Mouse (Mus musculus) embryonic facial prominence, embryonic 11.5 days (tissue): Measurements from ENCODE around the gene Atg4d. TPM values are rescaled to one million over a fixed set of nuclear protein-coding genes. Genes with fewer than 3 reads are reported as not detected.
"Not testable (repeated sequence)": the region's sequence is repeated elsewhere in the genome, so short reads cannot be mapped to it uniquely, and the experiment has no call there.

Source experiments
- ATAC-seq: fragments of 200-750 bp; cut with Nextera tagmentation; replicated peaks from 2 replicates; pipeline ENCODE4 v1.8.0; 2017; ENCODE audit warnings: low read depth; ENCODE audit not compliant: insufficient number of reproducible peaks, low FRiP score, low TSS enrichment
- DNase-seq: peaks from one replicate; pipeline ENCODE4 v3.0.0-alpha.2; 2015; ENCODE audit warnings: low spot score
- H3K27ac ChIP-seq: fragments of 300-500 bp; sonication (generic); replicated peaks from 2 replicates; pipeline ENCODE4 v1.5.1; 2014; ENCODE audit warnings: mild to moderate bottlenecking, low read depth, low read length, control low read depth
- H3K27me3 ChIP-seq: fragments of 300-500 bp; sonication (generic); 2 replicates; pipeline ENCODE4 v1.6.1; 2014; ENCODE audit warnings: mild to moderate bottlenecking, low read length, moderate library complexity, mixed read lengths; ENCODE audit not compliant: control insufficient read depth, insufficient read depth
- H3K36me3 ChIP-seq: fragments of 300-500 bp; sonication (generic); replicated peaks from 2 replicates; pipeline ENCODE4 v1.6.1; 2014; ENCODE audit warnings: low read depth, mild to moderate bottlenecking, low read length, moderate library complexity, mixed read lengths; ENCODE audit not compliant: control insufficient read depth, insufficient read depth
- H3K4me1 ChIP-seq: fragments of 300-500 bp; sonication (generic); 2 replicates; pipeline ENCODE4 v1.6.1; 2014; ENCODE audit warnings: low read length, mixed read lengths; ENCODE audit not compliant: control insufficient read depth, insufficient read depth
- H3K4me2 ChIP-seq: fragments of 300-500 bp; sonication (generic); 2 replicates; pipeline ENCODE4 v1.6.1; 2014; ENCODE audit warnings: low read depth, mild to moderate bottlenecking, control low read depth, low read length, moderate library complexity
- H3K4me3 ChIP-seq: fragments of 300-500 bp; sonication (generic); 2 replicates; pipeline ENCODE4 v1.5.1; 2014; ENCODE audit warnings: low read depth, low read length, control low read depth
- H3K9ac ChIP-seq: fragments of 300-500 bp; sonication (generic); replicated peaks from 2 replicates; pipeline ENCODE4 v1.6.1; 2014; ENCODE audit warnings: mild to moderate bottlenecking, control low read depth, low read length
- H3K9me3 ChIP-seq: fragments of 300-500 bp; sonication (generic); replicated peaks from 2 replicates; pipeline ENCODE4 v1.6.1; 2016; ENCODE audit warnings: mild to moderate bottlenecking, low read length, inconsistent platforms, mixed read lengths; ENCODE audit not compliant: control insufficient read depth
- WGBS: fragments of 180-500 bp; shearing (Covaris S2); extraction: QIAGEN DNeasy Blood & Tissue Kit; methylation state at CpG from one replicate; pipeline ENCODE4 v1.1.7; 2014; 5-methylcytosine and 5-hydroxymethylcytosine counted together
- polyA plus RNA-seq: library from polyadenylated mRNA; unstranded; fragments of >200 nt; fragmentation: Nextera tagmentation; extraction: Ambion mirVana; gene quantifications from 2 replicates; pipeline ENCODE4 v1.2.1, GENCODE M21; 2014

Atg4d gene
- polyA plus RNA-seq, 1 experiment from 2014 or later: 28.5 TPM

DNA sequence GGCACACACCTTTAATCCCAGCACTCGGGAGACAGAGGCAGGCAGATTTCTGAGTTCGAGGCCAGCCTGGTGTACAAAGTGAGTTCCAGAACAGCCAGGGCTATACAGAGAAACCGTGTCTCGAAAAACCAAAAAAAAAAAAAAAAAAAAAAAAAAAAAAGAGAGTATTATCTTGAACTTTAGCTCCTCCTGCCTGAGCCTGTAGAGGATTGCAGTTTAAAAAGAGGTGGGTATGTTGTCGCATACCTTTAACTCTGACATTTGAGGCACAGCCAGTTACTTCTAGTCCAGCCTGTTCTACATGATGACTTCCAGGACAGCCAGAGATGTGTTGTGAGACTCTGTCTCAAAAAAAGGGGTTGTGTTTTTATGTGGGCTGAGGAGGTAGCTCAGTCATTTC is 4.5 kb downstream of the Atg4d start:
- H3K4me2 ChIP-seq, H3K4me1 ChIP-seq, H3K9me3 ChIP-seq, DNase-seq, H3K9ac ChIP-seq, H3K4me3 ChIP-seq, H3K27ac ChIP-seq, ATAC-seq, H3K27me3 ChIP-seq: not testable (repeated sequence)
- peaks cover 11% of the 10 kb centered on the region for H3K36me3 ChIP-seq
- 88% methylated on average over 5 of the region's 5 CpGs for WGBS

DNA sequence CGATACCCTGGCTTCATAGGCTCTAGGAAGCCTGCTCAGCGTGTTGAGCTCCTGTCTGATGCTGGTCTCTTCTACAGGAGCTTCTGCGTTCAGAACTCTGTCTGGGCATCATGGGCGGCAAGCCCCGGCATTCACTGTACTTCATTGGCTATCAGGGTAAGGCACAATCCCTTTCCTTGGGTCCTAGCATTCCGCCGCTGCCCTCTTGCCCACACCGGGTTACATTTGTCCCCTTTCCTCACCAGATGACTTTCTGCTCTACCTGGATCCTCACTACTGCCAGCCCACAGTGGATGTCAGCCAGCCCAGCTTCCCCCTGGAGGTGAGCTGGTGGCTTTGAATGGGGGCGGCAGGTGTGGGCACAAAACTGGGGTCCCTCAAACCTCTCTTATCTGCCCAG is 7.3 kb downstream of the Atg4d start:
- H3K4me3 ChIP-seq: no peak overlapping the region
- no peak overlapping the region for H3K4me2 ChIP-seq
- no peaks in the 10 kb centered on the region for H3K27me3 ChIP-seq
- no peaks in the 10 kb centered on the region for H3K4me1 ChIP-seq
- peaks cover 16% of the 10 kb centered on the region for H3K36me3 ChIP-seq
- no peak overlapping the region for H3K9ac ChIP-seq
- no peaks in the 10 kb centered on the region for H3K9me3 ChIP-seq
- DNase-seq (no peak), ATAC-seq (no peak)
- 92% methylated on average over 9 of the region's 9 CpGs for WGBS
- H3K27ac ChIP-seq: no peak overlapping the region

DNA sequence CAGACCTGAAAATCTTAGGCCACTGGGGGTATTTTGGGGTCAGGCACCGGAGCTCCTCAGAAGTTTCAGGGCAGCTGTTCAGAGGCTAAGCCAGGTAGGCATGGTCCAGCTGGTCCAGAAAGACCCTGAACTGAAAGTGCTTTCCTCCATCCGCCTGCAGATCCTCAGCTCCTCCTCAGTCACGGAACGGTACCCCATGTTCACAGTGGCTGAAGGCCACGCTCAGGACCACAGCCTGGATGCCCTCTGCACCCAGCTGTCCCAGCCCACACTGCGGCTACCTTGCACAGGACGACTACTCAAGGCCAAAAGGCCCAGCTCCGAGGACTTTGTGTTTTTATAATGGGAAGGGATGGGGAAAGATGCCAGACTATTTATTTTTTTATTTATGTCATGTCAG is 8.0 kb downstream of the Atg4d start:
- Histone ChIP-seq H3K27me3 (no peaks in the 10 kb centered on the region), H3K27ac (no peak overlapping the region), H3K36me3 (peaks cover 16% of the 10 kb centered on the region), H3K4me1 (no peaks in the 10 kb centered on the region), H3K9me3 (no peaks in the 10 kb centered on the region), H3K4me2 (no peak overlapping the region), H3K4me3 (no peak overlapping the region), H3K9ac (no peak overlapping the region)
- 85% methylated on average over 8 of the region's 8 CpGs for WGBS
- ATAC-seq (no peak), DNase-seq (no peak)

DNA sequence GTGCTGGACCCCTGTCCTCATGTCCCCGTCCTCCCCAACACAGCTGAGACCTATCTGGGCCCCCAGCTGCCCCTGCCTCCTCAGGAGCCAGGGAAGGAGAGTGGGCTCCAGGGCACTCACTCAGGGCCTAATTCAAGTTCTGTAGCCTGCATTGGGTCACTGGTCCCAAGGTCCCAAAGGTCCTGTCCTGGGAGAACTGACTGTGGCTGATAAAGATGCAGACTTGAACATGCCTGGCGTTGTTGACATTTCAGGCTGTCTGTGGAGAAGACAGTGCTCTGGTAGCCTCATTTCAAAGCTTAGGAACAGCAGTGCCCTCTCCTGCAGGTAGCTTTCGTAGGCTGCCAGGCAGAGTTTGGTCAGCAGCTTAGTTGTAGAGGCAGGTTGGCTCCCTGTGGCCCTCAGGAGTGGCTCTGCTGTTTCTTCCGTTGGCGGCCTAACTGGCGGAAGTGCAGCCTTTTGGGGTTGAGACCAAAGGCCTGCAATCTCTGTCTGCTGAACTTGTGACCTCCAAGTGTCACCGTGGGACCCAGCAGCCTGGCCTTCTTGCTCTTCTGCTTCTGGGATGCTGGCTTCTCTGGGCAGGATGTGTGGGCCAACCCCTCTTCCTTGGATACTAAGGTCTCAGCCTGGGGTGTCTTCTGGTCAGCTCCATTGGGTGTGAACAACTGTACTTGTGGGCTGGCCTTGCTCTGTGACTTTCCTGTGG is 8.6 kb downstream of the Atg4d start:
- no peak overlapping the region for H3K9ac ChIP-seq
- no peaks in the 10 kb centered on the region for H3K9me3 ChIP-seq
- H3K4me1 ChIP-seq: no peaks in the 10 kb centered on the region
- DNase-seq (no peak), ATAC-seq (no peak)
- H3K36me3 ChIP-seq: peaks cover 13% of the 10 kb centered on the region
- no peaks in the 10 kb centered on the region for H3K27me3 ChIP-seq
- H3K27ac ChIP-seq: no peak overlapping the region
- WGBS: 79% methylated on average over 7 of the region's 7 CpGs
- H3K4me3 ChIP-seq: no peak overlapping the region
- no peak overlapping the region for H3K4me2 ChIP-seq

DNA sequence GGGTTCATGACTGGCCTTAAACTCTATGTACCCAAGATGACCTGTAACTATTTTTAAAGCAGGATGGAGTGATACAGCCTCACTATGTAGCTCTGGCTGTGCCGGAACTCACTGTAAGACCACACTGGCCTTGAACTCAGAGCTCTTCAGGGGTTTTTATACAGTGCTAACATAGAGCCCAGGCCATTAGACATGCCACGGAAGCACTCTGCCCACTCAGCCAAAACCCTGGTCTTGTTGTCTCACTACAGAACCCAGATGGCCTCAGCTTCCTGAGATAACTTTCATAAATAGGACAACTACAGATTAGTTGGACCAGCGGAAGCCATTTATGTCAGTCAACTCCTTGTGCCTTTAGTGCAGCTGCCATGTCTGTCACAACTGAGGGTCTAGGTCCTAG is 9.2 kb downstream of the Atg4d start:
- ATAC-seq (no peak), DNase-seq (no peak)
- Histone ChIP-seq H3K4me3 (no peak overlapping the region), H3K4me1 (no peaks in the 10 kb centered on the region), H3K9ac (no peak overlapping the region), H3K4me2 (no peak overlapping the region), H3K36me3 (peaks cover 15% of the 10 kb centered on the region), H3K9me3 (no peaks in the 10 kb centered on the region), H3K27me3 (no peaks in the 10 kb centered on the region), H3K27ac (no peak overlapping the region)
- WGBS: 96% methylated on average over 3 of the region's 3 CpGs

DNA sequence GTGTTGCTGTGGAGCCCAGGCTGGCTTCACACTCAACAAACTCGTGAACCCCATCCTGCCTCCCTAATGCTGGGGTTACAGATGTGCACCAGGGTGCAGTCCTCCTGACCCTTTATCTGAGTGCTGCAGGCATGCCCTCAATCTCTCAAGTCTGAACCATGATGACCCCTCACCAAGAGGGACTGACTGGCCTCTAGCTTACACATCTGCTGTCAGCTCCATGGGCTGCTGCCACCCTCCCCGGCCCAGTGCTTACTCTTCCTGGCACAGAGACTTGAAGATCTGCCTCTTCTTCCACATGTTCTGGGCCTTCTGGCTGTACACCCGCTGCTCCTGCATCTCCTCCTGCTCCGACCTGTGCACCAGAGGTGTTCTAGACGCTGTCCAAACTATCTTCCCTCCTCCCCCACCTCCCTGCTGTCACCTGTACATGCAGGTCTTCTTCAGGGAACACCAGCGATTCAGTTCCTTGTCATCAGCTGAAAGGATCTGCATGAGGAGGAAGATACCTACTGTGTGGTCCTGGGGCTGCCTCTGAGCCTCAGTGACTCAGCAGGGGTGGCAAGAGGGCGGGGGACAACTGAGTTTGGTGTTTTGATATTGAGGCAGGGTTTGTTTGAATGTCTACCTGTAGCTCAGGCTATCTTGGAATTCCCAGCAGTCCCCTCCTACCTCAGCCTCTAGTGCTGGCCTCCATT is 10.1 kb downstream of the Atg4d start:
- no peak overlapping the region for H3K27ac ChIP-seq
- no peaks in the 10 kb centered on the region for H3K9me3 ChIP-seq
- no peak overlapping the region for H3K4me3 ChIP-seq
- H3K4me1 ChIP-seq: no peaks in the 10 kb centered on the region
- H3K36me3 ChIP-seq: peaks cover 17% of the 10 kb centered on the region
- ATAC-seq: no peak
- WGBS: 85% methylated on average over 7 of the region's 7 CpGs
- no peak overlapping the region for H3K9ac ChIP-seq
- no peaks in the 10 kb centered on the region for H3K27me3 ChIP-seq
- no peak for DNase-seq
- H3K4me2 ChIP-seq: no peak overlapping the region

DNA sequence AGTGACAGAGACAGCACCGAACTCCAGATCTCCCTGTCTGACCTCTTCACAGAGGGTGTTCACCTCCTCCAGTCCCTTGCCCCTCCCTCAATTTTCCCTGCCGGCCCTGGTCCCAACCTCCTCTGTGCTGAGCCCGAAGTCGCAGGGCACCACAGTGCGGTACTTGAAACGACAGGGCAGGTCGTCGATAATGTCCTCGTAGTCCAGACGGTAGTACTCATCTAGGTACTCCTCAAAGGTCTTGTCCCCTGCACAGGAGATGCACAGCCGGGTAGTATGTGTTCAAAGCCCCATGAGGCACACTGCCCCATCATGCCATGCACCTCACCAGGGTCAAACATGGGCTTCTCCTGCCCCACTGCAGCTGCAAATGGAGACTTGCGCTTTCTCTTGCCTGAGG is 10.6 kb downstream of the Atg4d start:
- DNase-seq (no peak), ATAC-seq (no peak)
- H3K27me3 ChIP-seq: no peaks in the 10 kb centered on the region
- no peak overlapping the region for H3K9ac ChIP-seq
- whole genome bisulfite sequencing: 90% methylated on average over 12 of the region's 12 CpGs
- no peaks in the 10 kb centered on the region for H3K4me1 ChIP-seq
- H3K9me3 ChIP-seq: no peaks in the 10 kb centered on the region
- H3K4me2 ChIP-seq: no peak overlapping the region
- H3K4me3 ChIP-seq: no peak overlapping the region
- H3K36me3 ChIP-seq: peaks cover 15% of the 10 kb centered on the region
- H3K27ac ChIP-seq: no peak overlapping the region

DNA sequence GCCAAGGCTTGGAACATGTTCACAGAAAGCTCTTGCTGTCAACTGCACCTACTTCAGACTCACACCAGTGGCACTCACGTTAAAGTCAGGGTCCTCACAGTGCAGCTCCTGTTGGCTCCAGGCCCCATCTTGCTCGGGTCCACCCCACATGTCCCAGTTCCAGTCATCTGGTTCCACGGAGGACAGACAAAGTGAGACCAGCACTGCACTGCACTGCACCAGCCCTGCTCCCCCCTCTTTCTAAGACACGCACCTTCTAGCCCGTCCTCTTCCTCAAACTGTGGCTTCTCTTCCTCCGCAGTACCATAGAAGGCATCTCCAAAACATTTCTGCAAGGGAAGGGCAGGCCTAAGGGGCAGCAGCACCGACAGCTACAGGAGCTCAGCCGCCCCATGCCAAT is 11.2 kb downstream of the Atg4d start:
- Histone ChIP-seq H3K4me3 (no peak overlapping the region), H3K9ac (no peak overlapping the region), H3K36me3 (peaks cover 15% of the 10 kb centered on the region), H3K27ac (no peak overlapping the region), H3K27me3 (no peaks in the 10 kb centered on the region), H3K4me2 (no peak overlapping the region), H3K4me1 (no peaks in the 10 kb centered on the region), H3K9me3 (no peaks in the 10 kb centered on the region)
- 94% methylated on average over 8 of the region's 8 CpGs for WGBS
- ATAC-seq (no peak), DNase-seq (no peak)
